Mouse (Mus musculus) layer of hippocampus, adult 9-11 months (tissue): ENCODE measurements around the gene Cacul1.
A peak's percentile ranks its signal among the peaks of the same experiment; 100 is the strongest.

ENCODE experiments used
- DNase-seq: peaks from one replicate; pipeline ENCODE4 v3.0.0; 2022

Cacul1 gene

GRCm38 (mm10) chr19:60529302-60529701 is 51.5 kb downstream of the Cacul1 start:
- DNase-seq: no peak

DNA sequence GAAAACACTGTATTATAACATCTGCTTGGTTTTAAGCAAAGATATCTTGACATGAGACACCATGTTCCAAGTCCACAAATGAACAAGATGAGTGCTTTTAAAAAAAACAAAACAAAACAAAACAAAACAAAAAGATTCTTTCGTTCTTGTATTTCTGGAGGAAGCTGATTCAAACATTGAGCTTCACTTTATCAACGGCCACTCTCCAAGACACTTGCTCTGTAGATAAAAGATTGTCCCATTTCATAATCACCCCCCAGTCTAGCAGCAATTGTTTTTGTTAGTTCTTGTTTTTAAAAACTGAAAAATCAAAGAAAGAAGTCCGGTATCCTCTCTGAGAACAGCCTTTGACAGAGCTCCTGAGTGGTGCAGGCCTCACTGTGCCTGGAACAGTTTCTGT is 52.2 kb downstream of the Cacul1 start:
- DNase-seq: no peak

DNA sequence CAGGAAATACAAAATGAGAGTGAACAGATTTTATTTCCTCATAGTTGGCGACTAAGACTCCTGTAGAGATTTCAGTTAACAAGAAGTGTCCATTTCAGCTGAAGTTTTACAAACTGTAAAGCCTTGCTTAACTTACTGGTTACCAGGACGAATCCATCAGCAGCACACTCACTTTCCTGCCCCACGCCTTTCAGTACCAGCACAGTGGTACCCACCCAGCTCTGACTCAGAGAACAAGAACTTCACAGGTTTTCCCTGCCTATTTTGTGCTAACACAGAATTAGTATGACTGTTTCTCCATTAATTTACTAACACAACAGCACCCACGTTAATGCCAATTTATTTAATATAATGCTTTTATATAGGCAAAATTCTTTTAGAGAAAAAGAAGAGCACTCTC is 53.9 kb downstream of the Cacul1 start:
- no peak for DNase-seq

DNA sequence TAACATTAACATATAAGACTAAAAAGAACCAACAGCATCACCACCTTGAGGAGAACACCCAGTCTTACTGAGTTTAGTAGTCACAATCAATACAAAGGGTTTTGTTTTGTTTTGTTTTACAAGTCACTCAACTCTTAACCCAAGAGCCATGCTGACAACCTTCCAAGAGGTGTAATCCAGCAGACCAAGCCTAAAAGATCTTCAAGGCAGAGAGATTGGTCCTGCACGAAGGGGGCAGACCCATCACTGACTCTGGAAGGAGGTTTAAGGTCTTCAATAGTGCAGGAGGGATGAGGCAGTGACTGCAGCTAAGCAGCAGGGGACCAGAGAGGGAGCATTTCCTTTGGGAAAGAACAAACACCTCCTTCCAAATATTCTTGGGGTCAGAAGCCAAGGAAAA is 55.7 kb downstream of the Cacul1 start:
- DNase-seq: no peak

GRCm38 (mm10) chr19:60524678-60525077 is 56.1 kb downstream of the Cacul1 start:
- no peak for DNase-seq

DNA sequence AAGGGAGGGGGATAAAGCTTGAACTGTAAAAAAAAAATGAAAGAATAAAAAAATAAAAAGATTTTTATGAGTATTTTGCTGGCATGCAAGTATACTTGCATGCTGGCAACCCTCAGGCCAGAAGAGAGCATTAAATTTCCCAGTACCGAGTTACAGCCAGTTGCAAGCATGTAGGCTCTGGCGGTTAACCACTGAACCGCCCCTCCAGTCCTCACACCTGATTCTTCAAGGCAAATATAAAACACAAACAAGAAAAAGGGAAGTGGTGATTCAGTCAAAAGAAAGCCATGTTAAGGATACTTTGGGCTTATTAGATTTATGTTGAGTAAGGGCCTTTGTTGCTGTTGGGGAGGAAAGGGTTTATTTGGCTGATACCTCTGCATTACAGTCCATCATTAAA is 60.7 kb downstream of the Cacul1 start:
- DNase-seq: no peak

DNA sequence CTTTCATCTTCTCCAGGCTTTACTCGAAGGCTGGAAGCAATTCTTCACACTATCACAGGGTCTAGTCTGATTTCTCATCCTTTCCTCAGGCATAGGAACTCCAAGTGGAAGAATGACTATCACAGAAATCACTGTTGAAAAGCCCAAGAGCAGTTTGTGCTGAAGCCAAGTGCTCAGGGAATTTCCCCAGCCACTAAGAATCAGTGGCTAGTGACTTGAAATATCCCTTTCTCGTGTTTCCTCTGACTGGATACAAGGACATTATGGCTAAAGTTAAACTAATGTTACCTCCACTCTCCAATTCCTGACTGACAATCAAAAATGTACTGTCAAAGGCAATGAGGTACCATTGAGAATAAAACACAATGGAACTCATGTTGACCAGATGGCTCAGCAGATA is 65.8 kb downstream of the Cacul1 start:
- no peak for DNase-seq

DNA sequence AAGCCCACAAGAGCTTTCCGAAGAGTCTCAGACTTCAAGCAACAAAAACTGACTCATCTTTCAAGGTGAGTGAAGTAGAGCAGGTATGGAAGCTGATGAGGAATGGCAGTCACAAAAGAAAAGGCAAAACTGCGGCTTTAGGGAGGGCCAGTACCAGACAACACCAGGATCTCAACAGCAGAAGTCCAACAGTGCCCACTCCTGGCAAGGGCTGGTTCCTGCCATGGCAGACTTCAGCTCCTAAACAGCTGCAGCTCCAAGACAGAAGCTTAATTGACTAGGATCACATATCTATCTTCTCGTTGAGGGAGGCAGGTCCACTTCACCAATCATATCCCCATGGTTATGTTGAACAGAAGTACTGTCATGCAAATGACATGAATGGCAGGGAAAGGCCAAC is 67.4 kb downstream of the Cacul1 start:
- peak; percentile 6 for DNase-seq

DNA sequence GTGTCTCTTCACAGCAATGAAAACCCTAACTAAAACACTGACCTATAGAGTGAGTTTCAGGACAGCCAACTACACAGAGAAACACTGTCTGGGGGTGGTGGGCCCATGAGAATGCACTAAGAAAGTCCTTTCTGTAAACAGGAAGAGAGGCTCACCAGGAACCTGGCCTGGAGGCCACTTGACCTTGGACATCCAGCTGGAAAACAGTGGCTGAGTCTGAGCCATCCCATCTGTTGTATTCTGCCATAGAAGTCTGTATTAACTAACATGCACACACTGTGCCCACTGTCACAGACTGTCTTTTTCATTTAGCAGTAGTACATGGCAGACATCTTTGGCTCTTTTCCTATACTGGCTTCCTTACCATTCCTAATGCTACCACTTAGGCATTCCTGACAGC is 80.6 kb downstream of the Cacul1 start:
- no peak for DNase-seq

DNA sequence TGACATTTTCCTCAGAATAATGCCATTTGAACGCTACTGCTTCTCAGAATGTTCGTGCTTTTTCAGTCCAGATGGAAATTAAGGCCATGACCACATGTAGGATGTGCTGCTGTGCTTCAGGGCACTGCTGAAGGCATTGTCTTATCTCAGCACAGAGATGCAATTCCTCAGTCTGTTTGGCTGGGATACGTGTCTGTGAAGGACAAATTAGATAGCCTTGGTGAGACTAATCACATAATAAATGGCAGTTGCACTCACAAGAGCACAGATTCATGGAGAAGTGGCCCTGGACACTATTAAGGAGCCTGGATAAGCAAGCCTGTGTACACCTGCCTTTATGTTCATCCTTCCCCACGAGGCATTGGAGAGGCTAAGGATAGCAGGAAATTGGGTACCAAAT is 83.7 kb downstream of the Cacul1 start:
- no peak for DNase-seq

- DNase-seq: no peak
Measured at GRCm38 (mm10) chr19:60495772-60496171, 85.1 kb downstream of the Cacul1 start.

GRCm38 (mm10) chr19:60489566-60489965 is 91.3 kb downstream of the Cacul1 start:
- DNase-seq: no peak

DNA sequence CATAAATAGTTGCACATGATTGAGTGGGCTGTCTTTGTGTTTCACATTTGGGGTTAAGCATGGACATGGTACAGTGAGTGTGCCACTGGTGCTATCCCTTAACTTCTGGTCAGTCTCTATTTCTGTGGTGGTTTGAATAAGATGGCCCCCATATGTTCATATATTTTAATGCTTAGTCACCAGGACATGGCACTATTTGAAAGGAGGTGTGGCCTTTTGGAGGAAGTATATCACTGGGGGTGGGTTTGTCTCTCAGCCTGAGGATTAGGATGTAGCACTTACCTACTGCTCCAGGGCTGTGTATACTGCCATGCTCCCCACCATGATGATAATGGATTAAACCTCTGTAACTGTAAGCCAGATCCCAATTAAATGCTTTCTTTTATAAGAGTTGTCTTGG is 95.6 kb downstream of the Cacul1 start:
- no peak for DNase-seq

- no peak for DNase-seq
Measured at GRCm38 (mm10) chr19:60478859-60479258, 102.0 kb downstream of the Cacul1 start.

DNA sequence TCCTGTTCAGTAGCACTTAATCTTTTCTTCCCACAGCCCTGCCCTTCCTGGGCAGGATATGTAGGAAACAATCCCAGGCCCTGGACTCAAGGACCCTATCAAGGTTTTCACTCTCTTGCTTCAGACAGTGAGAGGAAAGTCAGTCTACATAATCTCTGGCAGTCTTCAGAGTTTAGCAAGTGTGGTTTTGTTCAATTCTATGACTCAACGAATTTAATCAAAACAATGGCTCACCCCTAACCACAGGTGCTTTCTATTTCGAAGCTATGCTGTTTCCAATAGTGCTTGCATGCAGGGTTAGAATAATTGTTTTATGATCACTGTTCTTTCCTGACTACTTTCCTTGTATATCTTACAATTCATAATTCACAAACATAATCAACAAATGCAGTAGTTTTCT is 103.0 kb downstream of the Cacul1 start:
- DNase-seq: no peak
